ENCODE assay signal across 7 mouse cellular contexts in the genomic region with DNA sequence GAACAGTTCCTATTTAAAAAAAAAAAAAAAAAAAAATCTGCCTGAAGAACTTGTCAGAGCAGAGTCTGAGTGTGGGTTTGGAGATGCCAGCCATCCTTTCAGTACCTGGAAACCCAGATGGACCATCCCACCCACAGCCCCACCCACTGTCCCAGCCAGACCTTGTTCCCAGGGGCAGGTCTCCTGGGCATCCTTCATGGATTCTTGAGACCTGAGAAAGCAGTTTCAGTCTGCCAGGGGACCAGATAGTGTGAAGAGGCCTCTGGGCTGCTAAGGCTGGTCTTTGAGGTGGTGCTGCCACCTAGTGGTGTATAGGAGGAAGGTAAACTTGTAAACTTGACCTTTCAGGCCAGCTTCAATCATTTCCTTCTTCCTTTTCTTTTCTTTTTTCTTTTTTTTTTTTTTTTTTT. TPM values are rescaled to one million over a fixed set of nuclear protein-coding genes. Genes with fewer than 3 reads are reported as not detected.
DNase-seq lines count a peak whose midpoint lies in the region; ATAC-seq and TF ChIP-seq lines count a peak whose summit lies in the region.

No protein-coding gene starts in this region.

- no peak overlapping the region for H3K4me2 ChIP-seq in limb, embryonic 14.5 days (replicated peaks; ENCODE audit: low read depth, low read length, severe bottlenecking)

- no peak overlapping the region for H3K27ac ChIP-seq in spleen, adult 2 months (ENCODE audit: insufficient read depth, low read length)
- H3K27ac ChIP-seq in limb, embryonic 14.5 days (replicated peaks; ENCODE audit: low read depth, low read length) = no peak overlapping the region

- no peaks in the 10 kb centered on the region for H3K27me3 ChIP-seq in spleen, adult 2 months (ENCODE audit: control insufficient read depth, insufficient read depth, low read length)
- no peaks in the 10 kb centered on the region for H3K27me3 ChIP-seq in limb, embryonic 14.5 days (ENCODE audit: control insufficient read depth, insufficient read depth, low read length)
- H3K27me3 ChIP-seq in splenic B cell, adult 2 months (ENCODE audit: control insufficient read depth, insufficient read depth, low read length, poor library complexity, severe bottlenecking) = no peaks in the 10 kb centered on the region

- TF ChIP-seq CTCF in spleen, adult 2 months (IDR thresholded peaks at IDR 0.05; ENCODE audit: extremely low read depth, insufficient read depth, insufficient read length, insufficient replicate concordance) = peak; percentile 88; the same call in 1 of the 2 replicates

- DNase-seq in spleen, adult 2 months (ENCODE audit: low read depth in 1 of 2, low spot score in 2 of 2) = peak; percentile 63 to 71
- no peak for DNase-seq in spleen, adult 12 weeks (ENCODE audit: low spot score)
- peak; percentile 64 for DNase-seq in embryo, embryonic 11.5 days (ENCODE audit: low read depth, low spot score)
- peak; percentile 70 for DNase-seq in heart, postnatal 4 days
- peak; percentile 88 for DNase-seq in limb, embryonic 14.5 days (ENCODE audit: low spot score)
- peak; percentile 90 for DNase-seq in splenic B cell, adult 2 months (ENCODE audit: low read depth, low spot score)

- TF ChIP-seq POLR2A in spleen, adult 2 months (IDR thresholded peaks at IDR 0.05; ENCODE audit: low read depth, low read length) = no peak
- TF ChIP-seq POLR2A in limb, embryonic 14.5 days (IDR thresholded peaks at IDR 0.05; ENCODE audit: borderline replicate concordance, extremely low read depth, insufficient read depth, insufficient read length) = no peak

- H3K4me1 ChIP-seq in spleen, adult 2 months (ENCODE audit: control insufficient read depth, insufficient read depth, insufficient read length) = peaks cover 4% of the 10 kb centered on the region; the same call in 1 of the 2 replicates
- H3K4me1 ChIP-seq in limb, embryonic 14.5 days (ENCODE audit: control insufficient read depth, insufficient read depth, low read length) = peaks cover 10% of the 10 kb centered on the region; the same call in 1 of the 2 replicates

- no peak overlapping the region for H3K9ac ChIP-seq in limb, embryonic 14.5 days (ENCODE audit: low read depth, low read length, severe bottlenecking)

- H3K9me3 ChIP-seq in limb, embryonic 14.5 days (ENCODE audit: control insufficient read depth, low read length) = no peaks in the 10 kb centered on the region

- no peak overlapping the region for H3K4me3 ChIP-seq in spleen, adult 2 months (ENCODE audit: extremely low read depth, insufficient read depth, insufficient read length)
- H3K4me3 ChIP-seq in limb, embryonic 14.5 days (replicated peaks; ENCODE audit: low read length) = no peak overlapping the region

- H3K36me3 ChIP-seq in spleen, adult 2 months (ENCODE audit: control insufficient read depth, insufficient read depth, low read length) = no peaks in the 10 kb centered on the region
- peaks cover 10% of the 10 kb centered on the region for H3K36me3 ChIP-seq in limb, embryonic 14.5 days (ENCODE audit: control insufficient read depth, insufficient read depth, low read length)
- no peaks in the 10 kb centered on the region for H3K36me3 ChIP-seq in splenic B cell, adult 2 months (ENCODE audit: control insufficient read depth, insufficient read depth, low read length, poor library complexity, severe bottlenecking)

- ATAC-seq in activated CD4-positive, CD25-positive, alpha-beta regulatory T cell, adult 4 months = peak; percentile 37
- 0 out of 2 replicates have a peak, but pooled peaks have one; percentile 25 for ATAC-seq in limb, embryonic 14.5 days (ENCODE audit: low FRiP score, low read depth)

RNA-seq across cellular contexts. Expression of a gene that starts 3.8 kb away (rescaled TPM):
- 301 and 394 TPM in 2 replicates for polyA plus RNA-seq in spleen, adult 2 months (2012; rRNA removed)
- 100 to 1,000 TPM in 1 of 2 experiments, 10 to 100 TPM in 1; 83.4 to 101 TPM for polyA plus RNA-seq in activated CD4-positive, CD25-positive, alpha-beta regulatory T cell, adult 4 months (2017; shearing (Covaris generic))
- total RNA-seq in heart, postnatal 4 days (2021) = 10 to 100 TPM; 46.2 to 54.0 TPM
- 83.6 and 92.1 TPM in 2 replicates for polyA plus RNA-seq in limb, embryonic 14.5 days (2012; rRNA removed)
- polyA plus RNA-seq in limb, embryonic 14.5 days (2014; fragmentation: Nextera tagmentation; extraction: Ambion mirVana) = 22.3 and 22.9 TPM in 2 replicates

RNA-seq across cellular contexts. Expression of a gene that starts 26.8 kb away (rescaled TPM):
- polyA plus RNA-seq in spleen, adult 2 months (2012; rRNA removed) = 16.1 and 17.7 TPM in 2 replicates
- polyA plus RNA-seq in activated CD4-positive, CD25-positive, alpha-beta regulatory T cell, adult 4 months (2017; shearing (Covaris generic)) = 1 to 10 TPM; 1.5 to 2.1 TPM
- 1 to 10 TPM; 1.1 to 1.3 TPM for total RNA-seq in heart, postnatal 4 days (2021)
- polyA plus RNA-seq in limb, embryonic 14.5 days (2012; rRNA removed) = 25.2 and 33.2 TPM in 2 replicates
- 10.2 and 11.5 TPM in 2 replicates for polyA plus RNA-seq in limb, embryonic 14.5 days (2014; fragmentation: Nextera tagmentation; extraction: Ambion mirVana)

RNA-seq across cellular contexts. Expression of a gene that starts 40.8 kb away (rescaled TPM):
- polyA plus RNA-seq in spleen, adult 2 months (2012; rRNA removed) = 43.3 and 51.1 TPM in 2 replicates
- 10 to 100 TPM in 1 of 2 experiments, 1 to 10 TPM in 1; 8.8 to 11.4 TPM for polyA plus RNA-seq in activated CD4-positive, CD25-positive, alpha-beta regulatory T cell, adult 4 months (2017; shearing (Covaris generic))
- total RNA-seq in heart, postnatal 4 days (2021) = 1 to 10 TPM; 8.4 to 9.0 TPM
- 57.5 and 65.5 TPM in 2 replicates for polyA plus RNA-seq in limb, embryonic 14.5 days (2012; rRNA removed)
- polyA plus RNA-seq in limb, embryonic 14.5 days (2014; fragmentation: Nextera tagmentation; extraction: Ambion mirVana) = 21.2 and 22.3 TPM in 2 replicates
